In genomic region chr7:127114920-127115319, GRCm38 (mm10) we compare ENCODE assay signal across 42 mouse cellular contexts. TPM values are rescaled to one million over a fixed set of nuclear protein-coding genes. Genes with fewer than 3 reads are reported as not detected.
"Had no signal": no experiment of that assay in that cellular context is flagged by ENCODE, and none has a peak within 500 bp of the region (broad histone marks: within the 10 kb centered on the region; RNA-seq: fewer than 3 reads in every experiment).

No protein-coding gene starts in this region.

- H3K9me3 ChIP-seq: limb, embryonic 10.5 days; limb, embryonic 12.5 days; limb, embryonic 13.5 days; limb, embryonic 15.5 days; liver, embryonic 13.5 days; lung, embryonic 15.5 days; megakaryocyte, embryonic 14.5 days; midbrain, embryonic 10.5 days; midbrain, embryonic 12.5 days; midbrain, embryonic 13.5 days; midbrain, embryonic 15.5 days; neural tube, embryonic 12.5 days; neural tube, embryonic 13.5 days had no signal

- H3K4me2 ChIP-seq: limb, embryonic 12.5 days; limb, embryonic 13.5 days; limb, embryonic 15.5 days; liver, embryonic 11.5 days; liver, embryonic 13.5 days; lung, embryonic 14.5 days; lung, embryonic 15.5 days; midbrain, embryonic 11.5 days; midbrain, embryonic 12.5 days; midbrain, embryonic 13.5 days; midbrain, embryonic 15.5 days; neural tube, embryonic 12.5 days; neural tube, embryonic 13.5 days had no signal

- H3K36me3 ChIP-seq: limb, embryonic 10.5 days; limb, embryonic 12.5 days; limb, embryonic 13.5 days; limb, embryonic 15.5 days; liver, embryonic 13.5 days; lung, embryonic 15.5 days; midbrain, embryonic 10.5 days; midbrain, embryonic 12.5 days; midbrain, embryonic 13.5 days; midbrain, embryonic 15.5 days; neural tube, embryonic 12.5 days; neural tube, embryonic 13.5 days had no signal

- H3K9ac ChIP-seq: limb, embryonic 12.5 days; limb, embryonic 13.5 days; limb, embryonic 15.5 days; liver, embryonic 13.5 days; liver, embryonic 14.5 days; liver, postnatal 0 days; lung, embryonic 14.5 days; lung, embryonic 15.5 days; midbrain, embryonic 12.5 days; midbrain, embryonic 13.5 days; midbrain, embryonic 15.5 days; neural tube, embryonic 12.5 days; neural tube, embryonic 13.5 days had no signal

- DNase-seq: left cerebral cortex, postnatal 4 days; liver; liver, embryonic 13.5 days; liver, postnatal 0 days; lung, adult 18-20 months; lung, adult 2 months; lung, embryonic 14.5 days; lung, postnatal 10 days; lung, postnatal 14 days; lung, postnatal 36 days; lung, postnatal 4 days; midbrain, embryonic 14.5 days had no signal

- H3K4me3 ChIP-seq: limb, embryonic 10.5 days; limb, embryonic 12.5 days; limb, embryonic 13.5 days; limb, embryonic 15.5 days; liver, embryonic 13.5 days; lung, embryonic 15.5 days; megakaryocyte, embryonic 14.5 days; midbrain, embryonic 10.5 days; midbrain, embryonic 12.5 days; midbrain, embryonic 13.5 days; midbrain, embryonic 15.5 days; myocyte; neural tube, embryonic 12.5 days; neural tube, embryonic 13.5 days had no signal

- ATAC-seq: liver, postnatal 0 days; lung, postnatal 0 days; midbrain, embryonic 13.5 days; midbrain, embryonic 15.5 days; midbrain, embryonic 16.5 days had no signal

- H3K27ac ChIP-seq: limb, embryonic 10.5 days; limb, embryonic 12.5 days; limb, embryonic 13.5 days; limb, embryonic 15.5 days; liver, embryonic 13.5 days; liver, embryonic 14.5 days; lung, embryonic 15.5 days; macrophage; midbrain, embryonic 10.5 days; midbrain, embryonic 12.5 days; midbrain, embryonic 13.5 days; midbrain, embryonic 15.5 days; neural tube, embryonic 12.5 days; neural tube, embryonic 13.5 days had no signal

- H3K27me3 ChIP-seq: liver, embryonic 13.5 days; megakaryocyte, embryonic 14.5 days; midbrain, embryonic 15.5 days; neural tube, embryonic 12.5 days had no signal

- H3K4me1 ChIP-seq: neural tube, embryonic 12.5 days had no signal

RNA-seq across cellular contexts. Expression of gene Qprt, which starts 7.1 kb away (rescaled TPM):
- polyA plus RNA-seq: macrophage had no signal

RNA-seq across cellular contexts. Expression of gene Spn, which starts 22.7 kb away (rescaled TPM):
- polyA plus RNA-seq: limb, embryonic 12.5 days; lung, embryonic 14.5 days; midbrain, embryonic 11.5 days; midbrain, embryonic 14.5 days; midbrain, embryonic 16.5 days; midbrain, postnatal 0 days had no signal

RNA-seq across cellular contexts. Expression of gene Zg16, which starts 27.8 kb away (rescaled TPM):
- total RNA-seq: left cerebral cortex, adult 8-10 months; left cerebral cortex, postnatal 10 days; left cerebral cortex, postnatal 14 days; left cerebral cortex, postnatal 25 days; left cerebral cortex, postnatal 36 days; left cerebral cortex, postnatal 4 days; monocyte, adult 5-6 weeks had no signal
- polyA plus RNA-seq: limb, embryonic 10.5 days; limb, embryonic 11.5 days; limb, embryonic 12.5 days; limb, embryonic 13.5 days; limb, embryonic 14.5 days; limb, embryonic 15.5 days; liver, embryonic 11.5 days; liver, embryonic 13.5 days; lung, embryonic 14.5 days; lung, embryonic 15.5 days; lung, embryonic 16.5 days; macrophage; midbrain, embryonic 10.5 days; midbrain, embryonic 11.5 days; midbrain, embryonic 12.5 days; midbrain, embryonic 13.5 days; midbrain, embryonic 14.5 days; midbrain, embryonic 15.5 days; midbrain, embryonic 16.5 days; midbrain, postnatal 0 days; myocyte; neural tube, embryonic 11.5 days; neural tube, embryonic 12.5 days; neural tube, embryonic 13.5 days had no signal
